Mouse (Mus musculus): ENCODE results near the gene Zfp157.

GRCm38 (mm10) chr5:138459107-138459506 is 17.8 kb downstream of the Zfp157 start:
- TF ChIP-seq CTCF (conservative IDR thresholded peaks at IDR 0.05; ENCODE audit: insufficient read depth, insufficient read length, low read depth, low read length): no peak
- no peak for TF ChIP-seq POLR2A (IDR thresholded peaks at IDR 0.05; ENCODE audit: low read depth, low read length)

All from kidney, adult 2 months (tissue).